ENCODE assay signal across 11 mouse cellular contexts in the genomic region with DNA sequence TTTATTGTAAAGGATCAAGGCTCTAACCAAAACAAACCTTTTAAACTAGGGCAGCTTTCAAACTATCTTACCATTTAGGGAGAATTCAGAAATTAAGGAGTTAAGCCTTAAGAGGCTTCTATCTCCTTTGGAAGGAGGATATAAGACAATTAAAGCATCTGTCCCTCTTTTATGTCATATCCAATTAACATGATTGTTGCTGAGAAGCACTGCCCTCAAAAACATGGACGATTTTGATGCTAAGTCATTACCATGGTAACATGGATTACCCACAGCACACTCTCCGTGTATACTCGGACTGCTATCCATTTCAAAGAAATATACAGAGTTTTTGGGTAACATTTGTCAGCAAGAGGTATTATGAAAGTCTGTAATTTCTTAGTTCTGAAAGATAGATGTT.
"Had no signal": no experiment of that assay in that cellular context is flagged by ENCODE, and none has a peak within 500 bp of the region (broad histone marks: within the 10 kb centered on the region; RNA-seq: fewer than 3 reads in every experiment).

No protein-coding gene starts in this region.

- DNase-seq: right cerebral cortex, adult 18-20 months; right cerebral cortex, postnatal 14 days; right cerebral cortex, postnatal 25 days; right cerebral cortex, postnatal 4 days; spleen, adult 18-20 months; thymus, adult 18-20 months; thymus, adult 2 months; thymus, postnatal 14 days; thymus, postnatal 25 days; thymus, postnatal 36 days; thymus, postnatal 4 days had no signal
